Mouse (Mus musculus) midbrain, embryonic 12.5 days (tissue): ENCODE results near the gene Umad1. TPM values are rescaled to one million over a fixed set of nuclear protein-coding genes. Genes with fewer than 3 reads are reported as not detected.
A peak's percentile ranks its signal among the peaks of the same experiment; 100 is the strongest.

Experiments used
- ATAC-seq: fragments of 200-750 bp; cut with Nextera tagmentation; 2 replicates; pipeline ENCODE4 v1.8.0; 2017; ENCODE audit warnings: low read depth, moderate TSS enrichment, moderate library complexity; ENCODE audit not compliant: low FRiP score
- H3K27ac ChIP-seq: fragments of 300-500 bp; sonication (generic); replicated peaks from 2 replicates; pipeline ENCODE4 v1.5.1; 2016; ENCODE audit warnings: mild to moderate bottlenecking
- H3K27me3 ChIP-seq: fragments of 300-500 bp; sonication (generic); 2 replicates; pipeline ENCODE4 v1.6.1; 2016; ENCODE audit warnings: mild to moderate bottlenecking
- H3K36me3 ChIP-seq: fragments of 300-500 bp; sonication (generic); 2 replicates; pipeline ENCODE4 v1.6.1; 2016
- H3K4me1 ChIP-seq: fragments of 300-500 bp; sonication (generic); 2 replicates; pipeline ENCODE4 v1.6.1; 2016
- H3K4me2 ChIP-seq: fragments of 300-500 bp; sonication (generic); replicated peaks from 2 replicates; pipeline ENCODE4 v1.6.1; 2016; ENCODE audit warnings: mild to moderate bottlenecking, moderate library complexity
- H3K4me3 ChIP-seq: fragments of 300-500 bp; sonication (generic); 2 replicates; pipeline ENCODE4 v1.5.1; 2016; ENCODE audit warnings: mild to moderate bottlenecking
- H3K9ac ChIP-seq: fragments of 300-500 bp; sonication (generic); replicated peaks from 2 replicates; pipeline ENCODE4 v1.6.1; 2016; ENCODE audit warnings: mild to moderate bottlenecking, moderate library complexity
- H3K9me3 ChIP-seq: fragments of 300-500 bp; sonication (generic); 2 replicates; pipeline ENCODE4 v1.6.1; 2016; ENCODE audit warnings: mild to moderate bottlenecking
- WGBS: fragments of 180-500 bp; shearing (Covaris S2); methylation state at CpG from one replicate; pipeline ENCODE4 v1.1.7; 2016; 5-methylcytosine and 5-hydroxymethylcytosine counted together
- polyA plus RNA-seq: library from polyadenylated mRNA; unstranded; fragments of >200 nt; fragmentation: Nextera tagmentation; extraction: Ambion mirVana; gene quantifications from 2 replicates; pipeline ENCODE4 v1.2.1, GENCODE M21; 2016

Umad1 gene
- polyA plus RNA-seq, 1 experiment from 2014 or later = 29.7 TPM

DNA sequence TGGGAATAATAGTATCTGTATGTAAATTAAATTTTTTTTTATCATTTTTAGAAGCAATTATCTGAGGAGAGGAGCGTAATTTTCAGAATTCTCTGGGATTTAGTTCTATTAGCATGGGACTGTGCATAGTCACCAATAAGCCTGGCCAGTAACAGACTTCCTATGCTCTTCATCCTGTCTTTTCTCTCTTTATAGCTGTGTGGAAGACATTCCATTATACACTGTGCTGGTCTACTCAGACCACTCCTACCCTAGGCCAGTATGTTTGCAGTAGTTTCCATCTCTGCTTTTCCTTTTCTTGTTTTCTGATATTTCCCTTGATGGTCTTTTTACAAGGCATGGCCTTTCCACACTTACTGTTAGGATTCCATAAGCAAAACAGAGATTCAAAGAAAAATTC is 74.3 kb downstream of the Umad1 start:
- H3K9me3 ChIP-seq = no peaks in the 10 kb centered on the region
- WGBS = 100% methylated on average over 1 of the region's 1 CpGs
- no peaks in the 10 kb centered on the region for H3K4me1 ChIP-seq
- H3K36me3 ChIP-seq = no peaks in the 10 kb centered on the region
- no peaks in the 10 kb centered on the region for H3K27me3 ChIP-seq
- H3K27ac ChIP-seq = no peak overlapping the region
- ATAC-seq = no peak
- H3K9ac ChIP-seq = no peak overlapping the region
- H3K4me3 ChIP-seq = no peak overlapping the region
- H3K4me2 ChIP-seq = no peak overlapping the region

DNA sequence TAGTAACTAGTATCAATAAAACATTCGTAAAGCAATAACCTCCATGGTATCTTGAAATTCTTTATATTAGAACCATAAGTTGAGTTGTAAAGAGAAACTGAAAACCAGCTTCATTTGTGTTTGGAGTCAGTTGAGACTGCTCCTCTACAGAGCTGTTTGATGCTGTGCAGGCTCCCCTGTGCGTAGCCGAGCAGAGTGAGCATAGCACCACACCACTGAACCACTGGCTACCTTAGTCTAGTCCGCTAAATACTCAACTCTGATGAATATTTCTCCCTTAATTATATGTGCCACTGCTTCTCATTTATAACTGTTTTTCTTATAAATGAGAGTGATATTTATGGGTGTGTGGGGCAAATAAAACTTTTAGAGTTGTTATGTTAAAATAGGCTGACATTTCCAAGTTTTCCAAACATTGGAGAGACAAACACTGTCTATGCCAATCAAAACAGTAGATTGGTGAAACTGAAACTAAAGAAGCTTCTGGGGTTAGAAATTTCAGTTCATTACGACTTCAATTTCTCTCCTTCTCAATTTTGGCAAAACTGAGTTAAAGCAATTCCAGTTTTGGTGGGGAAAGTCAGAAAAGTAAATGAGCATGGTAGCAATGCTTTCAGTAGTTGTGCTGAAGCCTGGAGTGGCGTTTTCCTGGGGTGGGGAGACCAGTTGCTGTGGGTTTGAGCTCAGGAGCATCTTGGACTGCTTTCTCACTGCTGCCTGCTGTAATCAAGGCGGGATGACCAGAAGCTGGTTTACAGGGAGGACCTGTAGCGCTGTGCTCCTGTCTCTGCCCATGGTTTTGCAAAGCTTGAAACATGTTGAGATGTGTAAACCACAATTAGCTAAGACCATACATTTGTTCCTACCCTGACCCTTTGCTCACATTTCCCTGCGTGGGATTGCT is 77.7 kb downstream of the Umad1 start:
- H3K9ac ChIP-seq = no peak overlapping the region
- no peaks in the 10 kb centered on the region for H3K4me1 ChIP-seq
- H3K27ac ChIP-seq = no peak overlapping the region
- H3K36me3 ChIP-seq = no peaks in the 10 kb centered on the region
- no peak overlapping the region for H3K4me3 ChIP-seq
- 81% methylated on average over 9 of the region's 9 CpGs for WGBS
- H3K4me2 ChIP-seq = no peak overlapping the region
- ATAC-seq = no peak
- H3K9me3 ChIP-seq = no peaks in the 10 kb centered on the region
- no peaks in the 10 kb centered on the region for H3K27me3 ChIP-seq

DNA sequence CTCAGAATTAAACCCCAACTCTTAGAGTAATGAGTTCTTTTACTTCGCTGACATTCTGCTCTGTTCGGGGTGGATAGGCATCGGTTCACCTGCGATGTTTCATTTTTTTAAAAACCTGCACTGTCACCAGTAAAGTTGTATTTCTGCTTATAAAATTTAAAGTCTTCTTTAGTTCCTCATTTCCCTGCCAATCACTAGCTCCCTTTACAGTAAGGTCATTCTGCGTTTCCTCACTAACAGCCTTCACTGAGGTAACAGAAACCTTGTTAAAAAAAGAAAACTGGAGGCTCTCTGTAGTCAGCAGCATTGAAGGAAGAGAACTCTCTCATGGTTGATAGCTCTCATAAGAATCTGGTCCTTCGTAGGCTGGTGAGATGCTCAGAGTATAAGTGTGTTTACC is 80.4 kb downstream of the Umad1 start:
- Histone ChIP-seq H3K4me2 (no peak overlapping the region), H3K4me1 (no peaks in the 10 kb centered on the region), H3K4me3 (no peak overlapping the region), H3K9me3 (no peaks in the 10 kb centered on the region), H3K9ac (no peak overlapping the region), H3K27ac (no peak overlapping the region), H3K36me3 (no peaks in the 10 kb centered on the region), H3K27me3 (no peaks in the 10 kb centered on the region)
- WGBS = 93% methylated on average over 6 of the region's 6 CpGs
- no peak for ATAC-seq

GRCm38 (mm10) chr6:8343271-8343670 is 84.2 kb downstream of the Umad1 start:
- WGBS = 96% methylated on average over 4 of the region's 4 CpGs
- no peak overlapping the region for H3K27ac ChIP-seq

GRCm38 (mm10) chr6:8345219-8345856 is 86.2 kb downstream of the Umad1 start:
- H3K4me1 ChIP-seq = no peaks in the 10 kb centered on the region
- H3K4me3 ChIP-seq = no peak overlapping the region
- H3K27me3 ChIP-seq = no peaks in the 10 kb centered on the region
- no peak overlapping the region for H3K4me2 ChIP-seq
- H3K9ac ChIP-seq = no peak overlapping the region
- WGBS = 76% methylated on average over 5 of the region's 5 CpGs
- H3K9me3 ChIP-seq = no peaks in the 10 kb centered on the region
- H3K36me3 ChIP-seq = no peaks in the 10 kb centered on the region
- no peak overlapping the region for H3K27ac ChIP-seq
- ATAC-seq = no peak

More at GRCm38 (mm10) chr6:8343271-8343670, 84.2 kb downstream of the Umad1 start:
- no peaks in the 10 kb centered on the region for H3K9me3 ChIP-seq
- H3K4me1 ChIP-seq = no peaks in the 10 kb centered on the region
- no peak for ATAC-seq
- no peak overlapping the region for H3K9ac ChIP-seq
- no peak overlapping the region for H3K4me3 ChIP-seq
- H3K4me2 ChIP-seq = no peak overlapping the region
- H3K27me3 ChIP-seq = no peaks in the 10 kb centered on the region
- no peaks in the 10 kb centered on the region for H3K36me3 ChIP-seq

GRCm38 (mm10) chr6:8347154-8347553 is 88.1 kb downstream of the Umad1 start:
- H3K27ac ChIP-seq = no peak overlapping the region
- no peaks in the 10 kb centered on the region for H3K4me1 ChIP-seq
- no peaks in the 10 kb centered on the region for H3K27me3 ChIP-seq
- no peak overlapping the region for H3K9ac ChIP-seq
- no peak for ATAC-seq
- 91% methylated on average over 2 of the region's 2 CpGs for whole genome bisulfite sequencing
- no peak overlapping the region for H3K4me2 ChIP-seq
- H3K9me3 ChIP-seq = no peaks in the 10 kb centered on the region
- no peak overlapping the region for H3K4me3 ChIP-seq
- no peaks in the 10 kb centered on the region for H3K36me3 ChIP-seq

DNA sequence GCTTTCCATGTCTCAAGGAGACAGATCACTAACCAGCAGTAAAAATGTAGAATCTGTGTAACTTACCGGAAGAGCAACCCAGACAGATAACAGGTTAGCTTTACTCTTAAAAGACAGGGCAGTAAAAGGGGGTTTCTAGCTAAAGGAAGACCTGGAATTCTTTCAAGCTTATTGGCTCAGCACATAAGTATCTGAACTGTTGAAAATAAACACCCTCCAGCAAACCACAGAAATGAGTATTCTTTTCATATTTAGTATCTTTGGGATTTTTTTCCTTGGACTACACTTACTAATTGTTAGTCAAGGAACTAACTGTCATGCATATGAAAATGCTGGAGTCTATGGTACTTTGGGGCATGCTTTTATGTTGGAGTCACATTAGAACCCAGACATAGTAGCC is 89.3 kb downstream of the Umad1 start:
- no peak for ATAC-seq
- Histone ChIP-seq H3K4me1 (peaks cover 12% of the 10 kb centered on the region), H3K9me3 (no peaks in the 10 kb centered on the region), H3K36me3 (no peaks in the 10 kb centered on the region), H3K9ac (no peak overlapping the region), H3K4me2 (no peak overlapping the region), H3K27ac (no peak overlapping the region), H3K27me3 (no peaks in the 10 kb centered on the region), H3K4me3 (no peak overlapping the region)
- 97% methylated on average over 1 of the region's 1 CpGs for WGBS

DNA sequence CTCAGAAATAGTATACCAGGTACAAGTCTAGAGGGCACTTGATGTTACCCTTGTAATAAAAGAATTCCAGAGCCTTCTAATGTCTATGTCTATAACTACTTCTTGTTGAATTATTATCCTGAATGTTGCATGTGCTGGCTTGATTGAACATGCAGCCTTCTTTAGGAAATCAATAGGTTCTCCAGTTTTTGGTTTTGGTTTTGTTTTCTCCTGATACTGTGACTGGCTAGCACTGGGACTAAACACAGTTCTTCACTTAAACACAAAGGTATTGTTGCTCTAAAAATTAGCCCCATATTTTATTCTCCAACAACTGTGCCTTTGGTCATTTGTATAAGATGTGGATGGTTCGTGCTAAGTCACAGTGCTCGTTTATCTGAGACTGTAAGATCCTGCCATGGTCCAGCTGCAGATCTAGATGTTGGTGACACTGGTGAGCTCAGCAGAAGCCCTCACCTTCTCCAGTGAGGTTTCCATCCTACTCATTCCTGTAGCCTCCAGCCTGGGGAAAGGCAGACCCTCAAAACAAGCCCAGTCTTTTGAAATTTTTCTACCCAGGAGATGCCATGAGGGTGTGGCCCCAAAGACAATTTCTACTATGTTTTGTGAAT is 90.1 kb downstream of the Umad1 start:
- Histone ChIP-seq H3K4me3 (no peak overlapping the region), H3K4me1 (peaks cover 20% of the 10 kb centered on the region), H3K4me2 (no peak overlapping the region), H3K36me3 (no peaks in the 10 kb centered on the region), H3K27ac (no peak overlapping the region), H3K9ac (no peak overlapping the region), H3K9me3 (no peaks in the 10 kb centered on the region), H3K27me3 (no peaks in the 10 kb centered on the region)
- no peak for ATAC-seq
- WGBS = 84% methylated on average over 2 of the region's 2 CpGs

GRCm38 (mm10) chr6:8351507-8351906 is 92.4 kb downstream of the Umad1 start:
- H3K27ac ChIP-seq = no peak overlapping the region
- H3K9me3 ChIP-seq = no peaks in the 10 kb centered on the region
- no peak for ATAC-seq
- no peaks in the 10 kb centered on the region for H3K27me3 ChIP-seq
- WGBS = 93% methylated on average over 2 of the region's 2 CpGs
- H3K4me3 ChIP-seq = no peak overlapping the region
- no peak overlapping the region for H3K4me2 ChIP-seq
- H3K36me3 ChIP-seq = no peaks in the 10 kb centered on the region
- H3K4me1 ChIP-seq = peaks cover 20% of the 10 kb centered on the region
- H3K9ac ChIP-seq = no peak overlapping the region

GRCm38 (mm10) chr6:8352533-8353168 is 93.6 kb downstream of the Umad1 start:
- Histone ChIP-seq H3K4me2 (peak overlapping the region; percentile 28), H3K9me3 (no peaks in the 10 kb centered on the region), H3K27me3 (no peaks in the 10 kb centered on the region), H3K4me1 (peaks cover 20% of the 10 kb centered on the region), H3K27ac (peak overlapping the region; percentile 46), H3K4me3 (no peak overlapping the region), H3K9ac (no peak overlapping the region), H3K36me3 (no peaks in the 10 kb centered on the region)
- ATAC-seq = peak; percentile 61
- WGBS = 39% methylated on average over 12 of the region's 12 CpGs

- WGBS = 43% methylated on average over 4 of the region's 4 CpGs
- Histone ChIP-seq H3K27me3 (no peaks in the 10 kb centered on the region), H3K4me1 (peaks cover 20% of the 10 kb centered on the region), H3K4me2 (0 out of 2 replicates have a peak overlapping the region, but pooled peaks have one; percentile 28), H3K9ac (no peak overlapping the region), H3K4me3 (no peak overlapping the region), H3K36me3 (no peaks in the 10 kb centered on the region), H3K27ac (peak overlapping the region; percentile 46; the same call in 1 of the 2 replicates), H3K9me3 (no peaks in the 10 kb centered on the region)
- peak; percentile 59 for ATAC-seq
Measured at GRCm38 (mm10) chr6:8353461-8353860, 94.4 kb downstream of the Umad1 start.

DNA sequence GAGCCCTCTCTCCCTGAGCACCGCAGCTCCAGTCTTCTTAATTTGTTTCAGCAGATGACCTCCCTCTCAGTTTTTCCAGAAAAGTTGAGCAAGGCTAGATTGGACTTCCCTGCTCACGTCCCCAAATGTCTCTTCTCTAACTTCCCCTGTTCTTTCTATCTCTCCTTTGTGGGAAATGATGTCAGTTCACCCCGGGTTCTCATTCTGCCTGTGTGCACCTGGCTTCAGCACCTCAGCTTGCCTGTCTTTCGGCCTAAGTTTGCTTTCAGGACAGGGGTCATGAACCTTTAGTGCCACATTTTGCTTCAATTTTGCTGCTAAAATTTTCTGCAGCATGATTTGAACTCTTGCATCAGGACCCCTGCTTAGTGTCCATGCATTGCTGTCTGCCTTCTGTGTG is 95.8 kb downstream of the Umad1 start:
- Histone ChIP-seq H3K27me3 (no peaks in the 10 kb centered on the region), H3K4me3 (no peak overlapping the region), H3K4me1 (peaks cover 28% of the 10 kb centered on the region), H3K36me3 (no peaks in the 10 kb centered on the region), H3K27ac (no peak overlapping the region), H3K9me3 (no peaks in the 10 kb centered on the region), H3K9ac (no peak overlapping the region), H3K4me2 (no peak overlapping the region)
- WGBS = 86% methylated on average over 4 of the region's 4 CpGs
- no peak for ATAC-seq
